Mouse (Mus musculus): Measurements from ENCODE around the gene Clec2l.

Clec2l gene

DNA sequence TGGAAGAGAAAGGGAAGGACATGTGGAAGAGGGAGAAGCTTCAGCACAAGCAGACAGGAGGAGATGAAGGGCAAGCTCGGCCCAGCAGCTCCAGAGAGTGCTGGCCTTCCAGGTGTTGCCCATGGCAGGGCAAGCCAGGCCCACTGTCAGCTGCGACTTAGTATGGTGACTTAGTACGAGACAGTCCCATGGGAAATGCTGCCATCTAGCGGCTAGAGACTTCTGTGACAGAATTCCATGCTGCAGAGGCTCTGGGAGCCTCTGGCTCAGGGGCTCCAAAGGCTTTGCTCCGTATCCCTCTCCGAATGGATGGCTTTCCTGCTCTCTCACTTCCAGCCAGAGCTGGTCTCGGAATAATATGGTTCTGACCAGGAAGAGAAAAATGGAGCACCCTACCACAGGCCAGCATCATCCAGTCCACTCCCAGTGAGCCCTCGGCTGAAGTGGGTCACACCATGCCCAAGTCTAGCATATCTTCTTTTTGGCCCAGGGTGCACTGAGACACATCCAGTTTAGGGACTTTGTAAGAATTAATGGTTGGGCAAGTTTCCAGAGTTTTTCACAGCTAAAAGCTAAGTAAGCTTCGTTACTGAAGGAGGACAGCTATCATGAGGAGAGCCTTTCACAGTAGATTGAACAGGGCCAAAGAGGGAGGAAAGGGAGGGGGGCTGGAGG, 32.6 kb downstream of the Clec2l start:
- ChIA-PET CTCF (interaction anchor here (0.5 to 5.9 kb wide), 19 partner anchors 8 to 285 kb away, joined by 3 to 30 read pairs (median 5); no protein-coding TSS in a partner anchor), POLR2A (interaction anchor here in 2 of 4 experiments (0.8 to 1.7 kb wide), 3 partner anchors 9 to 30 kb away, joined by 3 to 4 read pairs (median 3); no protein-coding TSS in a partner anchor)

DNA sequence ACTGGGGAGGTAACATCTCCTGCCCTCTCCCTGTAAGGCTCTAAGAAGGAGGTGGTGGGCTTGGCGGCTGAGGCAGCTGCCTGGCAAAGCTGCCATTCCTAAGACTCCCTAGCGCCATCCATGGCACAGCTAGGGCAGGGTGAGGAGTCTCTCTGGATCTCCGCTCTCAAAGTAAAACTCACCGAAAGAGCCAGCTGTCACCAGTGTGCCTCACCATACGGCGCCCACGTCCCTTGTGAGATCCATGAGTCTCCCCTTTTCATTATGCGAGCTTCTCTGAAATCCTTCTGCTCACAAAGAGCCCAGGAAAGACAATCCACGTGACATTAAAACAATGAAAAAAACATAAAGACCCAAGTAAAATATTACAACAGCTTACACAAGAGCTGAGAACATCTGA, 33.7 kb downstream of the Clec2l start:
- CTCF ChIA-PET = interaction anchor here in 3 of 4 experiments (0.8 to 5.9 kb wide), 7 partner anchors 9 to 214 kb away, joined by 3 to 30 read pairs (median 5); no protein-coding TSS in a partner anchor
- POLR2A ChIA-PET = no interaction called here

DNA sequence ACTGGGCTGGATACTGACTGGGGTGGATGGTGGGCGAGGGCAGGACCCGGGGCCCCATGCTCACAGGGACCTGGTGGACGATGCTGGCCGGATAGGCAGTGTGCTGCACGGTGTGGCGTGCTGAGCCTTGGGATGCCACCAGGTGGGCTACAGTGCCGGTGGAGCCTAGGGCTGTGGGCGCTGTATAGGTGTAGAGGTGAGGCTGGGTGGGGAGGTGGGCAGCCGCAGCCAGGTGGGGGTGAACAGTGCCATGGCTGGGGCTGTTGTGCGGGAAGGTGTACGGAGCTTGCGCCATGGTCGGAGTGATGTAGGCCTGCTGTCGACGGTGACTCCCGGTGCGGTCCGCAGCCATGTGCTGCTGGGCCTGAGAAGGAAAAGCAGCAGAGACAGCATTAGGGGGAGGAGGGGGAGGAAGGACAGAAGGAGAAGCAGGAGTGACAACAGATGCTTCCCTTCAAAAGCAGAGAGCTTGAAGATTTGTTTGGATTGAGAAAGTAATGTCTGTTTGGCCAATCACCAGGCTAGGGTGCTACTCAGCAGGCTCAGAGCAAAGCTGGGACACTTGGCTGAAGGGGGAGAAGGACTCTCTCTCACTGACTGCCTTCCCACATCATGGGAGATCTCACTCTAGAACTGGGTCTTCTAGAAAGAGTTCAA, 35.5 kb downstream of the Clec2l start:
- POLR2A ChIA-PET = interaction anchor here in 1 of 4 experiments (1.0 kb wide), 1 partner anchor 21 kb away, joined by 3 read pairs; no protein-coding TSS in a partner anchor
- CTCF ChIA-PET = interaction anchor here in 1 of 4 experiments (0.8 to 1.8 kb wide), 2 partner anchors 38 to 48 kb away, joined by 3 to 6 read pairs; no protein-coding TSS in a partner anchor

DNA sequence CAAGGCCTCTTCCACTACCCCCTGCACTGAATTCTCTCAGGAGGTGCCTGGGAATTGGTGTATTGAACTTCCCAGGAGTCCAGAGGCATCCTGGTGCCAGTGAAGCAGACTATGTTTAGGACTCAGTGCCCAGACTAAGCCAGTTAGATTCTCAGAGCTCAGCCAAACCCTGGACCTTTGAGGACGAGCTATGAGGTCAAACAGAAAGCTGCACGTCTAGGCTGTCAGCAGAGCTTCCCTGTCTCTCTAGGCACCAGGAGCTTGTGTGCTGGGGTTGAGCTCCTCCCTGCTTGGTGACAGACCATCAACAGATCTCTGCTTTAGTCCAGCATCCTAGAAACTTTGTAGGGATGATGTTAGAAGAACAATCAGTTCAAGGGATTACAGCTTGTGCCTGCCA, 38.6 kb downstream of the Clec2l start:
- POLR2A ChIA-PET = interaction anchor here in 2 of 4 experiments (0.5 to 0.6 kb wide), 2 partner anchors 95 to 169 kb away, joined by 4 read pairs; no protein-coding TSS in a partner anchor
- CTCF ChIA-PET = interaction anchor here in 3 of 4 experiments (0.5 to 1.6 kb wide), 8 partner anchors 8 to 199 kb away, joined by 3 to 6 read pairs (median 4); no protein-coding TSS in a partner anchor

DNA sequence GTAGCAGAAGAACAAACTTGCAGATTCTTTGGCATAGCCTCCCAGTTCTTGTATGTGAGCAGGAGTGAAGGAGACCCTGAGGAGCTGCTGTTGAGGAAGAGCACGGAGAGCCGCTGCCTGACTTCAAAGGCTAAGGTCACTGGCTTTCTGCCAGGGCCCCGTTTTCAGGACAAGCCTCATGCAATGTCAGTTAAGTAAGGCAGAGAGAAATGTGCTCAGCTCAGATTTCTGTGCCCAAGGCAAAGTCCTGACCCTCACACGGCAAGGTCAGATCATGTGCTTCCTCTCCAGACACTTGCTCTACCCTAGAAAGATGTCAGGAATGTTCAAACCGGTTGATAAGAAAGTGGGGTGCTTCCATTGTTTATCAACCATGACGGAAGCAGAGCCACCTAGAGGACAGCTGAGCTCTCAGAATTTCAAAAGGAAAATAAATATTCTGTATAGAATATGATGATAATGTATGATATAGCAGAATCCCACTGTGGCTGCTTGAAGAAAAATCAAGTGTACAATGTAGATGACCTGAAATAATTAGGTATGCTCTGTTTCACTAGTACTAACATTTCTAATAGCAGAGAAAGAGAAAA, 40.0 kb downstream of the Clec2l start:
- ChIA-PET CTCF (interaction anchor here in 2 of 4 experiments (1.6 kb wide), 2 partner anchors 9 to 33 kb away, joined by 3 to 4 read pairs; no protein-coding TSS in a partner anchor), POLR2A (interaction anchor here in 2 of 4 experiments (0.6 to 0.9 kb wide), 2 partner anchors 27 to 598 kb away, joined by 3 read pairs; no protein-coding TSS in a partner anchor)

DNA sequence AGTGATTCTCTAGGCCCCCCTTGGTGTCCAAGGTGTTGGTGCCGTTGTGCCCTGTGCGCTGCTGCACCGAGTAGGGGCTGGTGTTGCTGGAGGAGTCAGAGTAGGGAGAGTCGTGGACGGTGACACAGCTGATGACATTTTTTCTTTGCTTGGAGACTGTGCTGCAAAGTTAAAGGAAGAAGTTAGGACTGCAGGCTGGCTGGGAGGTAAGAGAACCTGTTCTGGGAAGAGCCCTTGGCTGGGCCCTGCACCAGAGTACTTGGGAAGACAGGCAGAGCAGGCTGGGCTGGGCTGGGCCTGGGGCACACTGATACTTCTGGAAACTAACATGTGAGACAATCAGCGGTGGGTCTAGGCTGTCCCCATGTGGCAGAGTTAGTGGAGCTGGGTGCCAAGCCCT, 40.7 kb downstream of the Clec2l start:
- CTCF ChIA-PET = interaction anchor here in 3 of 4 experiments (0.6 to 1.6 kb wide), 5 partner anchors 9 to 60 kb away, joined by 3 to 10 read pairs (median 4); no protein-coding TSS in a partner anchor
- POLR2A ChIA-PET = interaction anchor here in 3 of 4 experiments (0.6 to 1.3 kb wide), 4 partner anchors 8 to 597 kb away, joined by 3 read pairs; no protein-coding TSS in a partner anchor

DNA sequence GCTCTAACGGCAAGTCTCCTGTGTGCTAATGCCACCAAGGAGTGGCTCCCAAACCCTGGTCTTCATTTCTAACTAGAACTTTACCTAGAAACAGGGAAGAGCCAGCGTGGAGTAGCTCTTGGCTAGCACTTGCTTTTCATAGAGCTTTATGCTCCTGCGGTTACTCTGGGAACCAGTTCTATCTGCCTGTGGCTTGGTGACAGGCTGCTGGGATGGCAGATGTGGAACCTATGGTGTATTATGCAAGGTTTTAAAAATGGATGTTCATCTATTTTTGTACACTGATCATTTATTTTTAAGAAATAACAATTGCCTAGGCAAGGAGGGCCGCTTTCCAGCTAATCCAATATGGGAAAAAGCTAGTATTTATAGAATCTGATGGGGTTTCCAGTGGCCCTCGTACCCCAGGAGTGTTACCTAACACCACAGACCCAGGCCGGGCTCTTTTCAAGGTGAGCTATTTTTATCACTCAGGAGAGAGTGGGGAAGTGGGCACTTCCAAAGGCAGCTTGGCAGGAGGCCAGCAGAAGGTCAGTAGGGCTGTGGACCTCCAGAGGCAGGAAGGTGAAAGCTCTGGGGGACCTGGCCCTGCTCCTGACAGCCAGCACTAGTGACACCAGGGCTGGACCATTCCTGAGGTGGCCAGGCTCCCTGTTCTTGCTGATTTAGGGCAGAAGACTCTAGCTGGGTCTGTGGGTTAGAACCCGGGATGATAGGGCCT, 41.6 kb downstream of the Clec2l start:
- ChIA-PET CTCF (interaction anchor here (0.5 to 1.6 kb wide), 9 partner anchors 10 to 579 kb away, joined by 3 to 10 read pairs (median 4); no protein-coding TSS in a partner anchor), POLR2A (interaction anchor here in 3 of 4 experiments (0.5 to 1.3 kb wide), 4 partner anchors 9 to 169 kb away, joined by 3 to 5 read pairs (median 3); no protein-coding TSS in a partner anchor)

DNA sequence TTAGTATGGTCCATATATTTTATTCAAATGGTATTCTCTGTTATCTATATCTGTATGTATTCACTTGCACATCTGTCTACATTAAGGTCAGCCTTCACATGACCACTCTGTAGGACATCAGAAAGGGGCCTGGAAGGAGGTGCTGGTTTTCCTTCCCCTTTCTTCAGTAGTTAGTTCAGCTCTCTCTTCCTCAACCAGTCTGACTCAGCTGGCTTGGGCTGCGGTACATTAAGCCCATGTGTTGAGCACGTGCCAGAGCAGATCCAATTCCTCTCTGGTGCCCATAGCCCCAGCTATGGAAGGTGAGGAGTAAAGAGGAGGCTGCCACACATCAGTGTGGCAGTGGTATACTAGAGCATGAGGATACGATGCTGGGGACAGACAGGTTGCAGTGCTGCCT, 47.6 kb downstream of the Clec2l start:
- CTCF ChIA-PET = interaction anchor here in 1 of 4 experiments (1.3 kb wide), 1 partner anchor 26 kb away, joined by 4 read pairs; no protein-coding TSS in a partner anchor

DNA sequence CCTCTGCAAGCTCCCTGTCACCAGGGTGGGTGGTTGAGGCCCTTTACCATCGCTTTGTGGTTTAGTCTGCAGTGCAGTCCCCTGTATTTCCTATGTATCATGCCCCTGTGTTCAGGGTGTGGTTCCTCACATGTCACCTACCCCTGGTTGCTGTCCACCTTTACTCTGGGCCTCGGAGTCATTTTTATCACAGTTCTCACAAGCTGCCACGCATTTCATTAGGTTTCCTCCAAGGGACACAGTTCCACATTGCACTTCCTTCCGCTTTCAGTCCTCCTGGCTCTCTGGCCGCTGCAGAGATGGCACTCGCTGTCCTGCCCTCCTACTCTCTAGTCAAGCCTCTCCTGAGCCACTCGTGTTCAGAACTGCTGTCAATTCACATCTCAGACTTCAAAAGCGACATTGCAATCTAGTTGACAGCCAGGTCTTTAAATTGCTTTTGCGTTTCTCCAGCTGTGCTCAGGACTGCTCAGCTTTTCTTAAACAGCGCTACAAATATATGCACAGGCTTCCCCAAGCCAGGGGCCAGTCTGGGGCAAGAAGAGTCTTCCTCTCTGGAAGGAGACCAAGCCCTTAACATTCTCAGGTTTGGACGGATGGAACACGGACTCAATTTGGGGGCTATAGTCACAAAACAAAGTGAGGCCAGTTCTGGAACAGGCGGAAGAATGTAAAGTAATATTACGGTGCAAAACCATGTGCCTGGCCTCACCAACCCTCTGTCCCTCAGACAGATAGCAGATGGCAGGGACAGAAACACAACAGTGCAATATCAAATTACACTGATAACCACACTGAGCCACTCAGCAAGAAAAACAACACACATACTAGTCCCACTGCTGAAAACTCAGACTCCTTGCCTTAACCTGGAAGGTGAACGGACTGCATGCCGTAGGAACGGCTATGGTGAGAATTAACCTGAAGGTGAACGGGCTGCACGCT, 51.4 kb downstream of the Clec2l start:
- ChIA-PET CTCF (interaction anchor here in 1 of 4 experiments (0.7 kb wide), 1 partner anchor 42 kb away, joined by 3 read pairs; no protein-coding TSS in a partner anchor), POLR2A (interaction anchor here in 2 of 4 experiments (0.5 to 1.0 kb wide), 4 partner anchors 10 to 1866 kb away, joined by 3 read pairs; no protein-coding TSS in a partner anchor)

More for the DNA sequence above, 47.6 kb downstream of the Clec2l start:
- POLR2A ChIA-PET = interaction anchor here in 1 of 4 experiments (0.5 kb wide), 1 partner anchor 215 kb away, joined by 3 read pairs; no protein-coding TSS in a partner anchor

DNA sequence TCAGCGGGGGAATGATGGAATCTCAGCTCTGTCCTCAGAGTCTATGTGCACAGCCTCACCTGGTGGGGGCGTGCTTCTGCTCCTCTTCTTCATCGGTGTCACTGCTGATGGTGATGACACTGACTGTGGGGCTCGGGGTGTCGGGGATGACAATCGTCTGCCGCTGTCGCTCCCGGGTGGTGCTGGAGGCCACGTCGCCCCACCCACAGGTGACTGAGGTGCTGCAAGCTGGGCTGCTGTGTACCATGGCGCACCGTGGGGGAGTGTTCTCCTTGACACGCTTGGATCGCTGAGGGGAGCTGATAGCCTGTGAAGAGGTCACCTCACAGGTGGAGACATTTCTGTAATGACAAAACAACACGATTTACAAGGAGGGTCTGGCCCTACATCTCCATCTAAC, 53.0 kb downstream of the Clec2l start:
- CTCF ChIA-PET = interaction anchor here in 2 of 4 experiments (0.9 to 1.2 kb wide), 3 partner anchors 12 to 65 kb away, joined by 3 to 4 read pairs (median 3); no protein-coding TSS in a partner anchor
- POLR2A ChIA-PET = interaction anchor here in 1 of 4 experiments (0.6 kb wide), 1 partner anchor 13 kb away, joined by 3 read pairs; no protein-coding TSS in a partner anchor

DNA sequence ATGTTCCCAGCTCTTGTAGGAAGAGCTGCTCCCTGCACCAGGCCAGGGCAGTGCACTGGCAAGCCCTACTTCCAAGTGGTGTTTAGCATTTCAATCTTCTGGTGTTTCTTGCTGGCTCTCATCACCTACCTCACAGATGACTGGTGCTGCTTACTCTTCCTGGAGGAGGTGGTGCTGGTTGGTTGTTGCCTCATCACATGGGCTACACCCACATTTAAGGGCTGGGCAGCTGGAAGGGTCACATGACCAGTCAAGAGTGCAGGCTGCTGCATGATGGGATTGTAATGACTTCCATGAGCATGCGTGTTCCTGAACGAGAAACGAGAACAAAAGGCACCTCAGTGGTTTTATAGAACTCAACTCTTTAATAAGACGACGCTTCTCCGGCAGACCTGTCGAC, 55.8 kb downstream of the Clec2l start:
- ChIA-PET POLR2A (interaction anchor here in 2 of 4 experiments (1.0 to 2.6 kb wide), 3 partner anchors 12 to 18 kb away, joined by 3 to 16 read pairs (median 3); no protein-coding TSS in a partner anchor), CTCF (interaction anchor here in 3 of 4 experiments (0.5 to 1.5 kb wide), 7 partner anchors 14 to 1117 kb away, joined by 3 to 5 read pairs (median 3); no protein-coding TSS in a partner anchor)

DNA sequence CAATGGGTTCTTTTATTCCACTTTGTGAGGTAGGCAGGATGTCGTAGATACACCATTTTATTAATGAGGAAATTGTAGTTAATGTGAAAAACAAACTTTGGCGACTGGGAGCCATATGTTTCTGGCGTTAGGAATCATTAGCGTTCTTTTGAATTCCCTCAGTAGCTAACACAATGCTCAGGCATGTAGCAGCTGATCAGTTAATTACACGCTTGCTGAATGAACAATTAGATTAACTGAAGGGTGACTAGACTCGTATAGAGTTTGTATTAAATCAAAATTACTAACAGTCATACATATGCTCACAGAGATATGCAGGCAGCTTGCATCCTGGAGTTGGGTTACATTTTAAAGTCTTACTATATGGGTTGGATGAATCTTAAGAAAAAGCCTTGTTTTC, 56.4 kb downstream of the Clec2l start:
- ChIA-PET POLR2A (interaction anchor here in 2 of 4 experiments (0.6 to 2.6 kb wide), 7 partner anchors 9 to 71 kb away, joined by 3 to 16 read pairs (median 3); no protein-coding TSS in a partner anchor), CTCF (interaction anchor here (0.6 to 1.6 kb wide), 6 partner anchors 17 to 192 kb away, joined by 3 to 5 read pairs (median 5); no protein-coding TSS in a partner anchor)

DNA sequence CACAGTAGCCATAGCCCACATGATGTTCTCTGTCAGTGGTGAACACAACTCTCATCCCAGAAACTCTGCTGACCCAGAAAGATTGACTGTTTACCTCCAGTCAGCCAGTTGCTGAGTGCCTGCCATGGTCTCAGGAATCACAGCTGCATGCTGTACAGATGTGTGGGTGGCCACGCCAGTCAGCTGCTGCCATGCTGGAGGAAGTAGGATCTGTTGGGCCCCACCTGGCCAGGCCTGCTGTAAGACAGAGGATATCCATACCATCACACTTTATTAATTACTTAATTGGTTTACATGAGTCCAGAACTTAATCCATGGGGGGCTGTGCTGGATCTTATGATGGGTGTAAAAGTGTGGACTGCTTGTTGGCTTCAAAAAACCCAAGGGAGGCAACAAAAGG, 58.5 kb downstream of the Clec2l start:
- POLR2A ChIA-PET = interaction anchor here in 1 of 4 experiments (1.0 to 2.6 kb wide), 2 partner anchors 9 kb away, joined by 4 to 16 read pairs; no protein-coding TSS in a partner anchor
- CTCF ChIA-PET = no interaction called here

DNA sequence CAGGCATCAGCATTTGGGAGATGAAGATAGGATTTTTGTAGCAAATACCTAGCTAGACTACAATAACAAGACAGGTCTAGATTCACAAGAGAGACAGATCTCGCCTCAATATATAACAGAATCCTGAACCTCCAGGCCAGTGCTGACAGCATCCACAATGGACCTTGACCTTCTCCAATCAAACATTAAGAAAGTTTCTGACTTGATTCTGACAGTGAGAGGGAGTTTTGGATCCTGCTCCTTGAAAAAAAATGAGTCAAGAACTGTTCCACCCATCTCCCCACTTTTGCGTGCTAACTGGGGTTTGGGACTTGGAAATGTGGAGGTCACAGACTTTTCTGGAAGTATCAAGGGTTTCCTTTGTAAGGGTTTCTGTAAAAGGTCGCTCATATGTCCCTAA, 62.6 kb downstream of the Clec2l start:
- POLR2A ChIA-PET = interaction anchor here in 1 of 4 experiments (0.7 to 0.9 kb wide), 2 partner anchors 31 to 201 kb away, joined by 3 read pairs; no protein-coding TSS in a partner anchor
- CTCF ChIA-PET = interaction anchor here (0.6 to 1.8 kb wide), 5 partner anchors 10 to 293 kb away, joined by 3 to 8 read pairs (median 4); no protein-coding TSS in a partner anchor
